Mouse (Mus musculus) limb, embryonic 14.5 days (tissue): ENCODE data around the gene Itih5. TPM values are rescaled to one million over a fixed set of nuclear protein-coding genes. Genes with fewer than 3 reads are reported as not detected.

Experiments
- ATAC-seq: fragments of 200-750 bp; cut with Nextera tagmentation; 2 replicates; pipeline ENCODE4 v1.8.0; 2017; ENCODE audit warnings: low read depth, moderate number of reproducible peaks, moderate TSS enrichment; ENCODE audit not compliant: low FRiP score
- DNase-seq: peaks from one replicate; pipeline ENCODE4 v3.0.0-alpha.2; 2015; ENCODE audit warnings: low spot score
- H3K27ac ChIP-seq: fragments of 300-500 bp; sonication (generic); replicated peaks from 2 replicates; pipeline ENCODE4 v1.5.1; 2014; ENCODE audit warnings: low read depth, mild to moderate bottlenecking, low read length, moderate library complexity, mixed read lengths
- H3K27me3 ChIP-seq: fragments of 300-500 bp; sonication (generic); 2 replicates; pipeline ENCODE4 v1.6.1; 2014; ENCODE audit warnings: low read length, mixed read lengths; ENCODE audit not compliant: control insufficient read depth, insufficient read depth
- H3K36me3 ChIP-seq: fragments of 300-500 bp; sonication (generic); 2 replicates; pipeline ENCODE4 v1.6.1; 2014; ENCODE audit warnings: mild to moderate bottlenecking, low read length, moderate library complexity, mixed read lengths; ENCODE audit not compliant: control insufficient read depth, insufficient read depth
- H3K4me1 ChIP-seq: fragments of 300-500 bp; sonication (generic); 2 replicates; pipeline ENCODE4 v1.6.1; 2014; ENCODE audit warnings: antibody characterized with exemption, low read length, mixed read lengths; ENCODE audit not compliant: control insufficient read depth, insufficient read depth
- H3K4me2 ChIP-seq: fragments of 300-500 bp; sonication (generic); replicated peaks from 2 replicates; pipeline ENCODE4 v1.6.1; 2014; ENCODE audit warnings: low read depth, mild to moderate bottlenecking, low read length, moderate library complexity; ENCODE audit not compliant: severe bottlenecking
- H3K4me3 ChIP-seq: fragments of 300-500 bp; sonication (generic); replicated peaks from 2 replicates; pipeline ENCODE4 v1.5.1; 2014; ENCODE audit warnings: low read length
- H3K9ac ChIP-seq: fragments of 300-500 bp; sonication (generic); 2 replicates; pipeline ENCODE4 v1.6.1; 2014; ENCODE audit warnings: mild to moderate bottlenecking, low read depth, low read length, moderate library complexity; ENCODE audit not compliant: severe bottlenecking
- H3K9me3 ChIP-seq: fragments of 300-500 bp; sonication (generic); 2 replicates; pipeline ENCODE4 v1.6.1; 2016; ENCODE audit warnings: low read length; ENCODE audit not compliant: control insufficient read depth
- POLR2A ChIP-seq: fragments of 200-500 bp; IDR thresholded peaks from 2 replicates; pipeline ENCODE4 v1.8.0; 2012; ENCODE audit warnings: inconsistent platforms, mild to moderate bottlenecking, moderate library complexity, borderline replicate concordance; ENCODE audit not compliant: insufficient read depth, insufficient read length; ENCODE audit errors: extremely low read depth
- WGBS: fragments of 180-500 bp; shearing (Covaris S2); extraction: QIAGEN DNeasy Blood & Tissue Kit; methylation state at CpG from one replicate; pipeline ENCODE4 v1.1.7; 2014; 5-methylcytosine and 5-hydroxymethylcytosine counted together
- polyA plus RNA-seq, 2 experiments: library from polyadenylated mRNA; depleted of rRNA in 1 of 2; stranded (reverse) in 1 of 2; unstranded in 1 of 2; fragments of >200 nt; fragmentation: Nextera tagmentation in 1 of 2; extraction: Ambion mirVana in 1 of 2; gene quantifications; 2 replicates each; pipeline versions ENCODE4 v1.2.1 to v1.2.3; 2012 to 2014

Gene Itih5
- polyA plus RNA-seq, 2 experiments, result 13.5 to 15.8 TPM

DNA sequence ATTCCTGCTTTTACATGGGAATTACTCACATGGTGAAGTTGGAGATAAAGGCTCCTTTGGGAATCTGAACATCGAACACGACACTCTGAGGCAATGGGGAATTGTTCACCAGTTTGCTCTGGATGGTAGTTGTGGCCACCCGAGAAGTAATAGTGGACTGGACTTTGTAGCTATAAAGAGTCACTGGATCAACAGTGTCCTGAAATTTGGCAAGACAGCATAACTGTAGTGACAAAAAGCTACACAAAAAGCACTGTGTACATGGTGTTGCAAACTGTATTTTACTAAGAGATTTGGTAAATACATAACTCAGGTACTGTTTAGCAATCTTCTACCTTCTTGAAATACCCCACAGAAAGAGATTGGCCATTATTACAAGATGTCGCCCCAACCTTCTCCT is 27.2 kb upstream of the Itih5 start:
- Histone ChIP-seq H3K27ac (no peak overlapping the region), H3K4me2 (no peak overlapping the region), H3K36me3 (no peaks in the 10 kb centered on the region), H3K4me1 (no peaks in the 10 kb centered on the region), H3K27me3 (no peaks in the 10 kb centered on the region), H3K4me3 (no peak overlapping the region), H3K9ac (no peak overlapping the region), H3K9me3 (no peaks in the 10 kb centered on the region)
- no peak for TF ChIP-seq POLR2A
- DNase-seq (no peak), ATAC-seq (no peak)
- 88% methylated on average over 4 of the region's 4 CpGs for WGBS

DNA sequence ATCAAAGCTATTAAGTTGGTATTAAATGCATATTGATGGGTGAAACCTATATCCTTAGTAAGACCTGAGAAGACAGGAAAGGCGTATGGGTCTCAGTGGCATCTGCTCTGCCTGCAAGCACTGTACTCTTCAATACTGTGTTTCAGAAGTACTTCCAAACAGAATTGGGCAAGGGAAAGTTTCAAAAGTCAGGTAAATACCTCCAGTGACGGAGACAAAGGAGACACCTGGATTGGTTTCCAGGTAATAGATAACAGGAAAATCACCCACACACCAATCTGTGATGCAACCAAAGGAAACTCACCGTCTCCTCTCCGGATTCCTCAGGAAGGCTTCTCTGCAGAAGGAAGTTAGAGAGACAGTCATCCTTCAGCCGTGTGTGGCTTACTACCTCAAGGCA is 25.9 kb upstream of the Itih5 start:
- no peak overlapping the region for H3K4me2 ChIP-seq
- no peak overlapping the region for H3K9ac ChIP-seq
- no peak overlapping the region for H3K27ac ChIP-seq
- H3K27me3 ChIP-seq, result no peaks in the 10 kb centered on the region
- 83% methylated on average over 5 of the region's 5 CpGs for WGBS
- no peak for DNase-seq
- no peak for ATAC-seq
- H3K9me3 ChIP-seq, result no peaks in the 10 kb centered on the region
- no peaks in the 10 kb centered on the region for H3K4me1 ChIP-seq
- H3K36me3 ChIP-seq, result no peaks in the 10 kb centered on the region
- TF ChIP-seq POLR2A, result no peak
- H3K4me3 ChIP-seq, result no peak overlapping the region

DNA sequence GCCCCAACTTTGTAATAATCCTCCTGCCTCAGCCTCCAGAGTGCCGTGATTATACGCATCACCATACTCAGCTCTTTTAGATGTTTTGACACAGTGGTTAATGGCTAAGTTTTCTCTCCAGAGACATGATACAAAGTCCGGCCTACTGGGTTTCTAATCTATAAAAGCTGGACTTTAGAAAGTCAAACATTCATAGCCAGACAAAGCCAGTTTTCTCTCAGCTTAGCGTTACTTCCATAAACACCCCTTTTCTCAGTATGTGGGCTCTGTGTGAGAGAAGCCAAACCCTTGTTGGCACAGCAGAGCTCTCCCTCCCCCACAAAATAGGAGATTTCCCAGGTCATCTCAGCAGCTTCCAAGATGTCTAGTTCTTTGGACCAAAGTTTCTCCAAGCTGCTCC is 24.8 kb upstream of the Itih5 start:
- Histone ChIP-seq H3K4me3 (no peak overlapping the region), H3K4me1 (no peaks in the 10 kb centered on the region), H3K9me3 (no peaks in the 10 kb centered on the region), H3K9ac (no peak overlapping the region), H3K36me3 (no peaks in the 10 kb centered on the region), H3K27ac (no peak overlapping the region), H3K4me2 (no peak overlapping the region), H3K27me3 (no peaks in the 10 kb centered on the region)
- 72% methylated on average over 4 of the region's 4 CpGs for WGBS
- DNase-seq (no peak), ATAC-seq (no peak)
- TF ChIP-seq POLR2A, result no peak

DNA sequence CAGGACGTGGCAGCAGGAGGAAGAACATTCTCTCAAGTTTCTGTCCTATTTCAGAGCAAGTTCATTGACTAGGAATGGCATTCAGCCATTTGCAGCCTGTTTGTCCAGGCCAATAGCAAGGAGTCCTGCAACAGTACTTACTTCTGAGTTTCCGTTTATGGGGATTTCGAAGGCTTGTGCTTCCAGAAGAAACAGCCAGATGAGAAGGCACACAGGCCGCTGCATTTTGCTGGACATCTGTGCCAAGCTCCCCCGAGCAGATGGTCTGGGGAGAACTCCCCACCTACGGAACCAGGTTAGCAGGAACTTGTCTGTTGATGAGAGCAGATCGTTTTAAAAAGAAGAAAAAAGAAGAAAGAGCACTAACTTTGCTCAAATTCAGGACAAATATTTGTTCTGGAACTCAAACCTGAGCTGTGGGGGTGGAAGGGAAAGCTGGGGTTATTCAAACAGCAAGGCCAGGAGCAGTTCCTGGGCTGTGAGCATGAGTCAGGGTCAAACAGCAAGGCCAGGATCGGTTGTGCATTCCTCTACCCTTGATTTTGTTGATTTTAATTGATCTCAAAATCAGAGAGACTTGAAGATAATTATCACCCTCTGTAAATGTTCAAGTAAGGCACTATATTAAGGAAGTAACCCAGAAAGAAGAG is 22.9 kb upstream of the Itih5 start:
- TF ChIP-seq POLR2A, result no peak
- H3K9ac ChIP-seq, result no peak overlapping the region
- no peak for DNase-seq
- no peaks in the 10 kb centered on the region for H3K9me3 ChIP-seq
- H3K4me2 ChIP-seq, result no peak overlapping the region
- H3K27ac ChIP-seq, result no peak overlapping the region
- no peaks in the 10 kb centered on the region for H3K4me1 ChIP-seq
- no peak for ATAC-seq
- no peak overlapping the region for H3K4me3 ChIP-seq
- 45% methylated on average over 8 of the region's 8 CpGs for WGBS
- H3K36me3 ChIP-seq, result no peaks in the 10 kb centered on the region
- H3K27me3 ChIP-seq, result no peaks in the 10 kb centered on the region

DNA sequence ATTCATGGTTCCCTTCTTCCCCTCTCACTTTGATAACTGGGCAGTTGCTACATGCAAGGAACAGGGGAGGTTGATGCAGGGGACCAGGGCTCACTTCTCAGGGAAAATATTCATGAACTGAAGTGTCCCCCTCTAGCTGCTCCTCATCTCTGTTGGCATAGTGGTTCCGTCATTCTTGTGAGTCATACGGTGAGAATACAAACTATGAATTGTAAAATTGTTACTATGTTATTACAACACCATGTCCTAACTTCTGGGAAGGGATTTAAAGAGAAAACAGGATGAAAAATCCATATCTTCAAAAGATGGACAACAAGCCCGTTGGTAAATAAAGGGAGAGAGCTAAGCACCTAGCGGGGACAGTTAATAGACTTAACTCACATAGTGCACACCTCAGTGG is 22.1 kb upstream of the Itih5 start, which contains the start of gene Itih2:
Gene Itih2 (minus strand): TSS at position 101 of the 400 bp plus-strand sequence.
- Histone ChIP-seq H3K9me3 (no peaks in the 10 kb centered on the region), H3K4me2 (no peak within 1 kb of the TSS), H3K36me3 (no peaks in the 10 kb centered on the region), H3K9ac (no peak within 1 kb of the TSS), H3K27ac (no peak within 1 kb of the TSS), H3K4me3 (no peak within 1 kb of the TSS), H3K4me1 (no peaks in the 10 kb centered on the region), H3K27me3 (no peaks in the 10 kb centered on the region)
- ATAC-seq, result no peak
- no peak for TF ChIP-seq POLR2A
- no peak for DNase-seq
- WGBS, result 92% methylated on average over 4 of the region's 4 CpGs
